Mouse (Mus musculus) C2C12 (cell line): ENCODE data around the gene Knstrn. TPM values are rescaled to one million over a fixed set of nuclear protein-coding genes. Genes with fewer than 3 reads are reported as not detected.

Experiments used
- H3K27me3 ChIP-seq: one replicate; pipeline ENCODE4 v1.6.1; 2011; ENCODE audit not compliant: control insufficient read depth, insufficient read depth, insufficient read length
- H3K36me3 ChIP-seq: one replicate; pipeline ENCODE4 v1.6.1; 2011; ENCODE audit not compliant: control insufficient read depth, insufficient read depth
- H3K4me3 ChIP-seq: one replicate; pipeline ENCODE4 v1.5.1; 2011; ENCODE audit warnings: mild to moderate bottlenecking, control low read depth; ENCODE audit not compliant: poor library complexity, insufficient read depth, severe bottlenecking
- H3K79me2 ChIP-seq: one replicate; pipeline ENCODE4 v1.6.1; 2011; ENCODE audit not compliant: control insufficient read depth, insufficient read depth
- H3K79me3 ChIP-seq: one replicate; pipeline ENCODE4 v1.6.1; 2011; ENCODE audit warnings: low read depth, control low read depth
- H3ac ChIP-seq: one replicate; pipeline ENCODE3; 2011; ENCODE audit warnings: low read depth; ENCODE audit not compliant: control insufficient read depth, insufficient read length
- CEBPB ChIP-seq: IDR thresholded peaks from one replicate; pipeline ENCODE4 v1.6.1; 2011; ENCODE audit warnings: low read depth, mild to moderate bottlenecking, control low read depth, moderate library complexity
- CTCF ChIP-seq: IDR thresholded peaks from one replicate; pipeline ENCODE4 v1.5.1; 2011; ENCODE audit not compliant: control insufficient read depth, insufficient read depth, insufficient read length
- FOSL1 ChIP-seq: IDR thresholded peaks from one replicate; pipeline ENCODE4 v1.8.0; 2011; ENCODE audit warnings: mild to moderate bottlenecking, low read length; ENCODE audit not compliant: poor library complexity, insufficient read depth, severe bottlenecking
- MAX ChIP-seq: IDR thresholded peaks from one replicate; pipeline ENCODE4 v1.6.1; 2011; ENCODE audit warnings: mild to moderate bottlenecking, control low read depth
- MYOD1 ChIP-seq: IDR thresholded peaks from one replicate; pipeline ENCODE4 v1.6.1; 2011; ENCODE audit warnings: low read depth; ENCODE audit not compliant: control insufficient read depth, insufficient read length
- MYOG ChIP-seq: IDR thresholded peaks from one replicate; pipeline ENCODE4 v1.6.1; 2011; ENCODE audit not compliant: control insufficient read depth, insufficient read length; ENCODE audit errors: extremely low read depth
- USF1 ChIP-seq: IDR thresholded peaks from one replicate; pipeline ENCODE4 v1.6.1; 2011; ENCODE audit warnings: low read depth, mild to moderate bottlenecking, control low read depth, moderate library complexity
- polyA plus RNA-seq: library from polyadenylated mRNA; unstranded; fragments of >200 nt; fragmentation: generic; extraction: Trizol; gene quantifications from one replicate; pipeline ENCODE4 v1.2.1, GENCODE M21; 2012; ENCODE audit warnings: missing spikeins

The Knstrn gene
- polyA plus RNA-seq, 1 experiment: 76.0 TPM

- Histone ChIP-seq H3K36me3 (no peaks in the 10 kb centered on the region), H3K79me2 (no peaks in the 10 kb centered on the region), H3K4me3 (no peak overlapping the region), H3K79me3 (no peaks in the 10 kb centered on the region), H3ac (no peak overlapping the region), H3K27me3 (no peaks in the 10 kb centered on the region)
- TF ChIP-seq CEBPB (no peak), MYOD1 (no peak), CTCF (no peak), FOSL1 (no peak), USF1 (no peak), MYOG (no peak), MAX (no peak)
Measured at GRCm38 (mm10) chr2:118802542-118803118, 11.2 kb upstream of the Knstrn start.

DNA sequence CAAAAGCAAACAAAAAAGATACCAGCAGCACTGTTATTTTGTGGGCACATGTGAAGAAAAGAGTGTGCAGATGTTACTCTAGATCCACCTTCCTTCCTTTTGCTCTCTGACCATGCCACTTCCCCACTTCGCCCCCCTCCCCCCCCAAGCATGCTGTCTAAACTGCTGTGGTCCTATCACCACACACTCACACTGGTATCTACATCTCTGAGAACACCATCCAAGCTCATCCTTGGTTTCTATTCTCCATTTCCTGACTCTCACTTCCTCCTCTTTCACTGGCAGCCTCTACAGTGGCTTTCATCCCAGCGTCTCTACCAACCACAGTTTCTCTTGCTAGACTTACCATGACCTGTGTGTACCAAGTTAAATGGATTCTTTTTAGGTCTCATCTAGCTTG lies 9.3 kb upstream of the Knstrn start:
- Histone ChIP-seq H3K79me2 (no peaks in the 10 kb centered on the region), H3K4me3 (no peak overlapping the region), H3ac (no peak overlapping the region), H3K79me3 (no peaks in the 10 kb centered on the region), H3K36me3 (no peaks in the 10 kb centered on the region), H3K27me3 (no peaks in the 10 kb centered on the region)
- TF ChIP-seq USF1: no peak
- TF ChIP-seq CEBPB: no peak
- no peak for TF ChIP-seq MYOD1
- no peak for TF ChIP-seq MYOG
- no peak for TF ChIP-seq CTCF
- TF ChIP-seq MAX: no peak
- TF ChIP-seq FOSL1: no peak

DNA sequence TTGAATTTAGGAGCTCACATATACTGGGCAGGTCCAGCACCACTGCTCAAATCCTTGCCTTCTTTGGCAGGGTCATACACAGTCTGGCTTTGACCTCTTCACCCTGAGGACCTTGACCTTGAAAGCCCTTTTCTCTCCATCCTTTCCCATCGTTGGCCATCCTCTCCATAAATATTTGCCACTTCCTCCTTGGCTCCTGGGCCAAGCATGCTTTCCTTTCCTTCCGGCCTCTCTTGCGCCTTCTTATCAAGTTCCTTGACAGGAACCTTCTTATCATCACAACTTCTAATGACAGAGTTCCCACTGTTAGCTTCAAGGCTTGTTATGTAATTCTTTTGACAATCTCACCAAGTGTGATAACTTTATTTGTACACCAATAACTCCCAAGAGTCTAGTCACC lies 8.7 kb upstream of the Knstrn start:
- no peak for TF ChIP-seq MYOG
- no peak for TF ChIP-seq CTCF
- TF ChIP-seq MYOD1: no peak
- TF ChIP-seq MAX: no peak
- no peak for TF ChIP-seq USF1
- TF ChIP-seq CEBPB: no peak
- TF ChIP-seq FOSL1: no peak

GRCm38 (mm10) chr2:118805756-118806155 lies 8.0 kb upstream of the Knstrn start:
- H3K4me3 ChIP-seq: no peak overlapping the region
- H3K27me3 ChIP-seq: no peaks in the 10 kb centered on the region
- TF ChIP-seq USF1 (no peak), CEBPB (no peak), MYOD1 (no peak), MAX (no peak)
- no peaks in the 10 kb centered on the region for H3K79me2 ChIP-seq
- no peaks in the 10 kb centered on the region for H3K36me3 ChIP-seq
- no peak overlapping the region for H3ac ChIP-seq
- no peaks in the 10 kb centered on the region for H3K79me3 ChIP-seq

More for the DNA sequence above, 8.7 kb upstream of the Knstrn start:
- H3K36me3 ChIP-seq: no peaks in the 10 kb centered on the region
- no peak overlapping the region for H3K4me3 ChIP-seq
- H3K27me3 ChIP-seq: no peaks in the 10 kb centered on the region
- H3K79me2 ChIP-seq: no peaks in the 10 kb centered on the region
- H3K79me3 ChIP-seq: no peaks in the 10 kb centered on the region
- H3ac ChIP-seq: no peak overlapping the region

DNA sequence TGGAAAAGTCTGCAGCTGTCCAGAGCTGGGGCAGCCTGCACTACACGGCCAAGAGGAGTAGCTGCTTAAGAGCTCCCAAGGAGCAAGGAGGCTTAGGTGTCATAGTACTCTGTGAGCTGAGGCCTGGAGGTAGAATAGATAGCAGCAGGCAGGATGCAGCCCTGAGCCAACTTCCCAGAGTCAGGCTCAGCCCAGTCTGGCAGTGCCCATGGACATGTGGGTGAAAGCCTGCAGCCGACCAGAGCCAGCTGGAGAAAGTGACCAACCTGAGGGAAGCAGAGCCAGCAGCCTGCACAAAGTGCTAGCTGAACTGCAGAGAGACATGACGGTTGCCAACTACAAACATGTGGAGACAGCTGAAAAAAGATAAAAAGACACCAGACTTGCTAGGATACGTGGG lies 6.9 kb upstream of the Knstrn start:
- Histone ChIP-seq H3K27me3 (no peaks in the 10 kb centered on the region), H3ac (no peak overlapping the region), H3K79me2 (no peaks in the 10 kb centered on the region), H3K4me3 (no peak overlapping the region), H3K36me3 (no peaks in the 10 kb centered on the region), H3K79me3 (no peaks in the 10 kb centered on the region)
- TF ChIP-seq MYOG (no peak), MAX (no peak), FOSL1 (no peak), CEBPB (no peak), MYOD1 (no peak), USF1 (no peak), CTCF (no peak)

DNA sequence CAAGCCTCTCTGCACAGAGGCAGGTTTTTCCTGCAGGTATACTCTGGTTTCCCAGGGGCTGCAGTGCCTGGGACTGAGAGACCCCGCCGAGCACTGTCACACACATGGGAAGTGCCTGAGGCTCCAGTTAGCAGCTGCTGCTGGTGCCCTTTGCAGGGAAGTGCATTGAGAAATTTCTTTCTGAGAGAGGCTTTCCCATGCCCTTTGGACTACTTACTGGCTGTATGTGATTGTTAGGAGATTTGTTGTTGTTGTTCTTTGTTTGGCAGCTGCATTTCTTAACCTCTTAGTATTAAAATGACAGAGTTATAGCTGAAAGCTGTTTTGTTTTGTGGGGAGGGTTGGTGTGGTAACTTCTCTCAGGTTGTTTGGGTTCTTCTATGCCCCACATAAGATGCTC lies 2.9 kb upstream of the Knstrn start:
- Histone ChIP-seq H3K4me3 (no peak overlapping the region), H3K27me3 (no peaks in the 10 kb centered on the region), H3K36me3 (no peaks in the 10 kb centered on the region), H3K79me3 (peaks cover 5% of the 10 kb centered on the region), H3K79me2 (peaks cover 12% of the 10 kb centered on the region), H3ac (no peak overlapping the region)
- no peak for TF ChIP-seq CTCF
- TF ChIP-seq USF1: no peak
- no peak for TF ChIP-seq CEBPB
- TF ChIP-seq FOSL1: no peak
- TF ChIP-seq MYOD1: no peak
- no peak for TF ChIP-seq MAX
- TF ChIP-seq MYOG: no peak
